Mouse (Mus musculus): ENCODE data around the gene Gstm7. TPM values are rescaled to one million over a fixed set of nuclear protein-coding genes. Genes with fewer than 3 reads are reported as not detected.

Gstm7 gene
- polyA plus RNA-seq (2017; shearing (Covaris generic)), result 1 to 10 TPM in 1 of 2 experiments, under 1 TPM in 1; 0.86 to 1.1 TPM

DNA sequence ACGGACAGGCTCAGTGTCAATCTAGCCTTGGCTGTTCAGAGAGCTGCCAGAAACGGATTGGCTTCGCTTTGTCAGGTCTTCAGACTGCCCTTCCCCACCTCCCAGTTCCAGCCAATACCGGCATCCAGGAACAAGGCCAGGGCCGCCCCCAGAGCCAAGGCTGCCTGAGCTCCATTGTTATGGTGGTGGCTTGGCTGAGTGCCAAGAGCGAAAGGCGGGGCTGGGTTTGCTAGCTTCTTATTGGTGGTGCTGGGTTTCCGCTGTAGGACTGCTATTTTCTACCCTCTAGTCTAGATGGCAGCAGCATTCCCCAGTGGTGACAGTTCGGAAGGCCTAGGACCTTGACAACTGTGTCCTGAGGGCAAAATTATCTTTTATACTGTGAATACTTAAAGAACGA is at the start of gene Gstm7:
Gene Gstm7 (minus strand): TSS at position 148 of the 400 bp plus-strand sequence.

DNA sequence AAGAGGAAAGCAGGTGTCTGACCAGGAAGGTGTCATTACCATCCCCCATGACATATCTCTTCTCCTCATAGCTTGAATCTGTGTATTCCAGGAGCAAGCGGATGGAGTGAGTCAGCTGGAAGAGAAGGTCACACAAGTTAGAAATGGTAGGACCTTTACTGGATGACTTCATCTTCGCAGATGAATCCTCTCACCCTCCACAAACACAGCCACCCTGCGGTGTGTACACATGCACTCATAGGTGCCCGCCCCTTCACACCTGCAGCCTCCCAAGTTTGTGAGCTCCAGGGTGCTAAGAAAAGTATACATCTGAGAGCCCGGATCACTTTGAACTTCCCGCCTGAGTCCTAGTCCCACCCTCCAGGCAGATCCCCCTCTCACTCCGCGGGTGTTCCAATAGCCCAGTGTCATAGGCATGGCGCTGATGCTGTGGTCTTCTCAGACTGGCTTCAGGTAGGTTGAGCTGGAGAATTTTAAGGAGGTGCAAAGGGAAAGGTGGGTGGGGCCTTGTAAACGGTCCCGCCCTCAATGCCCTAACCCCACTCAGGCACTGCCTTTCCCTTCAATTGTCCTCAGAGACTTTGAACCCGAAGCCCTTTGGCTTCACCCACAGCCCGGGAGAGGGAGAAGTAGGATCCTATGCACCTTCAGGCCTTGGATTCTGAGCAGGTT is 37.2 kb upstream of the Gstm7 start, which contains the start of gene Gstm3:
Gene Gstm3 (minus strand): TSS at position 560 of the 672 bp plus-strand sequence.

DNA sequence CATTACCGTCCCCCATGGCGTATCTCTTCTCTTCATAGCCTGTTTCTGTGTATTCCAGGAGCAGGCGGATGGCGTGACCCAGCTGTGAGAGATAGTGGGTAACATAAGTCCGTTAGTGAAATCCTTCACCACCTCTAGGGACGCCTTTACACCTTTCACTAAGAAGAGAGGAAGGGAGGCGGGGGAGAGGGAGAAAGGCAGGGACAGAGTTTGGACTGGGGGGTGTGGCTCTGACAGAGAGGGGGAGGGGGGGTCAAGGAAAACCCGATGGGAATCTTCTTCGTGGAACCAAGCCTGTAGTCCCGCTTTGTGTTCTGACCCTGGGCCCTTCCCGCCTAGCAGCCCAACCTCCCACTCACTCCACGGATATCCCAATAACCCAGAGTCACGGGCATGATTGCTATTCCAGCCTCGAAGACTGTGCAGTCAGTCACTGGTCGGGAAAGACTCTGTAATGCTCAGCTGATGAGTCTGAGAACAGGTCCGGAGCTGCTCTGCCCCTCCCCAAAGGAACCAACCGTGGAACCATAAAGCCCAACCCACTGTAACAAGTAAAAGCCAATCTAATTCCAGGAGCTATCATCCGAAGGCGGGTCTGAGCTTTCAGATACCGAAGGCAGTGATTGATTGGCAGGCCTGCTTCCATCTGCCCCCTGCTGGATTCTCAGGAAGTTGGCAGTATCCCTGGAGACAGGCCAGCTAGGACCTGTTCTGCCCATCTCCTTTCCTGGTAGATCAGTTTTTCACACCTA is 11.8 kb upstream of the Gstm7 start, which contains the start of gene Gstm6:
Gene Gstm6 (minus strand): TSS at position 511 of the 752 bp plus-strand sequence.

DNA sequence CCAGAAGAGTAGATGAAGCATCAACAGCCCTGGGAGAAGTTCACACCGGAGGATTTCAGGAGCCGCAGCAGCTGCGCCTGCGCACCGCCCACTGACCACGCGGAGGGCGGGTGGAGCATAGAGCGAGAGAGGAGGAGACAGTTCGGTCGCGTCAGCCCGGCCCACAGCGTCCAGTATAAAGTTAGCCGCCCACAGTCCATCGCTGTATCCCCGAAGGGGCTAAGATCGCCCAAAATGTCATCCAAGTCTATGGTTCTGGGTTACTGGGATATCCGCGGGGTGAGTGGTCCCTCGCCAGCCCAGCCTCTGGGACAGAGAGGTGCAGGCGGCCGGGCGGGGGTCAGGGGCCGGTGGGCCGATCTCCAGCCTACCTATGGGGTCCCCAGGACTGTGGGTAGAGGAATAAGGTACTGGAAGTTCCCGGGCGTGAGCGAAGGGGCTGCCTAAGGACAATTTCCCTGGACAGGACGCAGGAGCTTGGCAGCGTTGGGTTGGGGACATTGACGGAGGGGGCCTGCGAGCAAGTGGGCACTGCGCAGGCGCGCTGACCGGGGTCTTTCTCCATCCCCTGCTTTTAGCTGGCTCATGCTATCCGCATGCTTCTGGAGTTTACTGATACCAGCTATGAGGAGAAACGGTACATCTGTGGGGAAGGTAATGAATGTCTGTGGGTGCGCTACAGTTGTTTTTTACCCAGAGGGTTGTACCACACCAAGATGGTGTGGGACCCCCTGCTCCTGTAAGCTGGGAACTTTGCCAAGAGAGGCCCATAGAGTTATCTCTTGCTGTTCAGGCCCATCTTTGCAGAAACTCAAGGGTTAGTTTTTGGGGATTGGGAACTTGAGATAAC is 35.7 kb downstream of the Gstm7 start, which contains the start of gene Gstm5:
Gene Gstm5 (plus strand): TSS at position 102 of the 850 bp plus-strand sequence.

DNA sequence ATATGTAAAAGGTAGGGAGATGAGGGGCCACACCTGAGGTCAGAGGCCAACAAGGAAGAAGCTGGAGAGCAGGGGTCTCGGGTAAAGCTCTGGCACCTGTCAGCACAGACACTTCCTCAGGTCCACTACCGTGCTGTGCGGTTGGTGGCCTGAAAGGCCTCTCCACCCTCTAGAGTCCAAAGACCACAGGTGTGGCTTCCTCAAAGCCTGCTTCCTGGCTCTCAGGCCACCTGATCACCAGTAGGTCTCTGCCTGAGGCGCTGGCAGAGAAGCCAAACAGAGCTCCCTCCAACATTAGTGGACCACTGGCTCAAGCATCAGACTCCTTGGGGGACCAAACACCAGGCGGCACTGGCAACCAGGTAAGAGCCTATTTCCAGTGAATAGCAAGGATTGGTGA is 54.6 kb downstream of the Gstm7 start, which contains the start of gene Eps8l3:
Gene Eps8l3 (plus strand): TSS at position 225 of the 400 bp plus-strand sequence.

Other genes with a start within 250 kb of the Gstm7 start
- 10 to 100 TPM; 98.7 to 99.3 TPM for gene Ahcyl1, start 235.3 kb downstream of the Gstm7 start, polyA plus RNA-seq (2017; shearing (Covaris generic))
- gene Csf1, start 171.3 kb downstream of the Gstm7 start, polyA plus RNA-seq (2017; shearing (Covaris generic)), result 10 to 100 TPM; 59.3 to 75.4 TPM
- gene Eps8l3, start 54.6 kb downstream of the Gstm7 start, polyA plus RNA-seq (2017; shearing (Covaris generic)), result not detected
- 1 to 10 TPM in 1 of 2 experiments, under 1 TPM in 1; 0.83 to 2.7 TPM for gene Gstm5, start 36.0 kb downstream of the Gstm7 start, polyA plus RNA-seq (2017; shearing (Covaris generic))
- gene Gstm6, start 11.9 kb upstream of the Gstm7 start, polyA plus RNA-seq (2017; shearing (Covaris generic)), result under 1 TPM in 1 of 2 experiments, not detected in 1; 0.92 TPM
- not detected for gene Gstm3, start 37.5 kb upstream of the Gstm7 start, polyA plus RNA-seq (2017; shearing (Covaris generic))
- 1 to 10 TPM in 1 of 2 experiments, not detected in 1; 1.0 TPM for gene Gstm2, start 54.6 kb upstream of the Gstm7 start, polyA plus RNA-seq (2017; shearing (Covaris generic))
- 1 to 10 TPM; 2.0 to 2.9 TPM for gene Gstm1, start 86.2 kb upstream of the Gstm7 start, polyA plus RNA-seq (2017; shearing (Covaris generic))
- gene Gstm4, start 113.1 kb upstream of the Gstm7 start, polyA plus RNA-seq (2017; shearing (Covaris generic)), result 10 to 100 TPM; 10.3 to 11.1 TPM
- gene Ampd2, start 154.8 kb upstream of the Gstm7 start, polyA plus RNA-seq (2017; shearing (Covaris generic)), result 10 to 100 TPM; 43.5 to 46.0 TPM
- gene Gnat2, start 161.0 kb upstream of the Gstm7 start, polyA plus RNA-seq (2017; shearing (Covaris generic)), result 1 to 10 TPM in 1 of 2 experiments, not detected in 1; 1.4 TPM
- 100 to 1,000 TPM; 164 to 198 TPM for gene Gnai3, start 214.3 kb upstream of the Gstm7 start, polyA plus RNA-seq (2017; shearing (Covaris generic))
- under 1 TPM; 0.39 to 0.55 TPM for gene Gpr61, start 223.1 kb upstream of the Gstm7 start, polyA plus RNA-seq (2017; shearing (Covaris generic))

All from inflammation-experienced regulatory T-cells (primary cell).